Mouse (Mus musculus) thymus, postnatal 10 days (tissue): ENCODE results near the gene Ggt5.

ENCODE experiments used
- DNase-seq, 2 experiments: peaks; one replicate each; pipeline ENCODE4 v3.0.0; 2021; ENCODE audit warnings: low spot score in 2 of 2

The Ggt5 gene

GRCm38 (mm10) chr10:75625920-75626319 lies 36.8 kb downstream of the Ggt5 start:
- DNase-seq = no peak

GRCm38 (mm10) chr10:75626991-75627390 lies 37.9 kb downstream of the Ggt5 start:
- DNase-seq = no peak

- DNase-seq = no peak
These were observed 38.4 kb downstream of the Ggt5 start for GRCm38 (mm10) chr10:75627490-75627889.

- DNase-seq = no peak
These were observed 43.5 kb downstream of the Ggt5 start for GRCm38 (mm10) chr10:75632633-75633032.

GRCm38 (mm10) chr10:75633048-75633447 lies 43.9 kb downstream of the Ggt5 start:
- no peak for DNase-seq

GRCm38 (mm10) chr10:75633576-75634139 lies 44.5 kb downstream of the Ggt5 start:
- no peak for DNase-seq

- DNase-seq = no peak
These were observed 45.5 kb downstream of the Ggt5 start for GRCm38 (mm10) chr10:75634610-75635009.

- DNase-seq = no peak
These were observed 46.0 kb downstream of the Ggt5 start for GRCm38 (mm10) chr10:75635019-75635692.

- DNase-seq = peak; percentile 56 to 81
These were observed 46.5 kb downstream of the Ggt5 start for GRCm38 (mm10) chr10:75635693-75636055.

- no peak for DNase-seq
These were observed 47.1 kb downstream of the Ggt5 start for GRCm38 (mm10) chr10:75636084-75636786.

GRCm38 (mm10) chr10:75637711-75638110 lies 48.6 kb downstream of the Ggt5 start:
- no peak for DNase-seq

- no peak for DNase-seq
These were observed 52.6 kb downstream of the Ggt5 start for GRCm38 (mm10) chr10:75641721-75642222.

GRCm38 (mm10) chr10:75642436-75642835 lies 53.3 kb downstream of the Ggt5 start:
- no peak for DNase-seq

- DNase-seq = no peak
These were observed 53.8 kb downstream of the Ggt5 start for GRCm38 (mm10) chr10:75642891-75643290.

GRCm38 (mm10) chr10:75643741-75644343 lies 54.7 kb downstream of the Ggt5 start, which contains the start of gene Susd2:
Gene Susd2, minus strand, starts transcription at chr10:75644008.
- DNase-seq = peak; percentile 48 to 63

GRCm38 (mm10) chr10:75645616-75646015 lies 56.5 kb downstream of the Ggt5 start:
- DNase-seq = no peak

- no peak for DNase-seq
These were observed 57.3 kb downstream of the Ggt5 start for GRCm38 (mm10) chr10:75646406-75646805.

- DNase-seq = no peak
These were observed 58.2 kb downstream of the Ggt5 start for GRCm38 (mm10) chr10:75647362-75647761.

- no peak for DNase-seq
These were observed 59.0 kb downstream of the Ggt5 start for GRCm38 (mm10) chr10:75648091-75648490.

- no peak for DNase-seq
These were observed 59.9 kb downstream of the Ggt5 start for GRCm38 (mm10) chr10:75649001-75649400.

GRCm38 (mm10) chr10:75649406-75649995 lies 60.4 kb downstream of the Ggt5 start:
- DNase-seq = no peak

GRCm38 (mm10) chr10:75650306-75650902 lies 61.3 kb downstream of the Ggt5 start:
- DNase-seq = no peak
